Mouse (Mus musculus) neutrophil, adult 59 days (primary cell): ENCODE data around the gene G6pdx. TPM values are rescaled to one million over a fixed set of nuclear protein-coding genes. Genes with fewer than 3 reads are reported as not detected.

Source experiments
- total RNA-seq, 2 experiments: library from RNA; stranded (reverse); gene quantifications; 1 replicate in 1 of 2; 2 replicates in 1 of 2; pipeline ENCODE4 v1.2.4; 2023

The G6pdx gene
- total RNA-seq: 100 to 1,000 TPM; 396 to 418 TPM

DNA sequence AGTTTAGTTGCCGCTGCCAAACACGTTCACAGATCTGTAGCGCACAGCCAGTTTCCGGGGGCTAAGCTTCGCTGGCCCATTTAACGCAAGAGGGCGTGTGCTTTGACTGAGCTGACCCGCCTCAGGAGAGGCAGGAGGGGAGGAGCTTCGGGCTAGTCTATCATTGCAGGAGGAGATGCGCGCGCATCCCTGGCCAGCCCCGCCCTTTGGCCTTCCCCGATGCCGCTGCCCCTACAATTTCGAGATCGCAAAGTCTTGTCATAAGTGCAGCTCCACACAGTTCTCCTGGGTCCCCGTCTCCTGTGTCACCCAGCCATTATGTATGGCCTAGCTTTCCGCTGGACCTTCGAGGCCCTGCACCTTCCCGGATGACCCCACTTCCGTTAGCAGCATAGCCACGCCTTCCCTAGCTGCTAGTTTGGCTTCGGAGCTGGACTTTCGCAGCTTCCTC is at the start of gene G6pdx:
G6pdx (minus strand) TSS at position 369 of the 451 bp plus-strand sequence.

DNA sequence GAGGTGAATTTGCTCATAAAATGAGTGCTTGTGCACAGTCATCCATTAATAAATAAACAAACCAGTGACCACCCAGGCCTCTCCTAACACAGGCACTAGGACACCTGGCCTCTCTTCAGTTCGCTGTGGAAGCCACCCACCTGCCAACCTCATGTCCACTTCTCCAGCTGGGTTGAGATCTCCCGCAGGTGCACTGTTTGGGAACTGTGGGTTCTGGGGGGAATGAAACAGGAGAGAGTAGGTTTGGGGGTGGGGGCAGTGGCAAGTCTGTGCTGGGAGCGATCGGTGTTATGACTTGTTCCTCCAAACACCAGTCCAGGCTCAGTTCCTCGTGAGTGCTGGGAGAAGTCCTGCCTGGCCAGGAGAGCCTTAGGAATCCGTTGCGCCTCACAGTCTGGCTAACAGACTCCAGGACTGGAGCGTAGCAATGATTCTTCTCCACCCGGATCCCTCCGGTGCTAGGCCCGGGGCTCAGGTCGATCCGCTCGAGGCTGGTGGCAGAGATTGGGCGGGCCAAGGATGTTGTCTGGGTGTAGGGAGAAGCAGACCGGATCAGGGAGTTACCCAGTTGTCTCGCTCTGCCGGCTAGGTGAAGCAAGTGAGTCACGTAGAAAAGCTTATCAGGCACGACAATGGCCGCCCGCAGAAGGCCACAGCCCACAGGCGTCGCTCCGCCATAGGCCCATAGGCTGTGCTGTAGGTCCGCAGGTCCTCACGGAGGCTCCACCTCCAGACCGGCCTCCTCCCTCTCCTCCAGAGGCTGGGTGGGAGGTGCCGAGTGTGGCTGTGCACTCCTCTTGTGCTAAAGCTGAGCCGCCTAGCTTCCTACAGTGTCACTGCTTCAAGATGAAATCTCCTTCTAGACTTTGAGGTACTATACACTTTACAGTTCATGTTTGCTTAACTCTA is 36.2 kb downstream of the G6pdx start, which contains the start of the genes Fam3a and Ikbkg:
Fam3a (minus strand) TSS at position 738 of the 909 bp plus-strand sequence.
Ikbkg (plus strand) TSS at position 756 of the 909 bp plus-strand sequence.

DNA sequence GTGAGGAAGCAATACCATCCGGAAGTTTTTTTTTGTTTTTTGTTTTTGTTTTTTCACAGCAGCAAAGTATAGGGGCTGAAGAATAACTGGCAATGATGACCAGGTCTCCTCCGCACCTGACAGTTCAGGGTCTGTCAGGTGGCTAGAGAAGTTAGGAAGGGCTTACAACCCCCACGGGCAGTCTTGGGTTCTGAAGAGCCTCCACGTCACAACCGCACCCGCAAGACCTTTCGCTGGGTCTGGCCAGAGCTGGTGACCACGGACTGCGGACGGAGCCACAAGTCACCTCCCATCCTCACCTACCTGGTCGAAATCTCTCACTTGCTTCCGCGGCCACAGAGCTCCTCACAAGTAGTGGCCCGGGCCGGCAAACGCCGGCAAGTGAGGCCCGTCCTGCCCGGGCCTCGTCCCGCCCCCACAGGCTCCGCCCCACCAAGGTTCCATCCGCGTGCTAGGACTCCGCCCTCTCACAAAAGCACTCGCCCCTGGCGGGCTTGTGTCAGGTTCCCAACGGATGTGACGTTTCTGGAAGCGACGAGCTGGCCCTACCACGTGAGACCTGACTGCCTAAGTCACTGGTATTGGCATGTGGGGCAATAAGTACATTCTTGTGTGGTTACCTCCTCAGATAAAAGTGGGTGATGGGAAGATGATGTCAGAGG is 56.0 kb downstream of the G6pdx start, which contains the start of the genes Ubl4a and Slc10a3:
Ubl4a (minus strand) TSS at position 331 of the 662 bp plus-strand sequence.
Slc10a3 (minus strand) TSS at position 462 of the 662 bp plus-strand sequence.

Other genes starting within 250 kb of the G6pdx start
- 1,000 to 10,000 TPM; 1,644 to 1,676 TPM for gene Flna, start 179.4 kb downstream of the G6pdx start, total RNA-seq
- 10 to 100 TPM; 53.8 to 54.0 TPM for gene Emd, start 174.5 kb downstream of the G6pdx start, total RNA-seq
- gene Rpl10, start 158.4 kb downstream of the G6pdx start, total RNA-seq: 100 to 1,000 TPM; 337 to 345 TPM
- gene Taz, start 147.3 kb downstream of the G6pdx start, total RNA-seq: 10 to 100 TPM; 43.2 to 51.7 TPM
- gene Dnase1l1, start 146.9 kb downstream of the G6pdx start, total RNA-seq: 10 to 100 TPM; 27.9 to 33.7 TPM
- gene Atp6ap1, start 132.1 kb downstream of the G6pdx start, total RNA-seq: 100 to 1,000 TPM; 179 to 189 TPM
- gene Gdi1, start 124.2 kb downstream of the G6pdx start, total RNA-seq: 100 to 1,000 TPM; 194 to 246 TPM
- gene Fam50a, start 116.2 kb downstream of the G6pdx start, total RNA-seq: 10 to 100 TPM; 40.4 to 45.3 TPM
- gene Plxna3, start 100.1 kb downstream of the G6pdx start, total RNA-seq: under 1 TPM; 0.38 to 0.90 TPM
- gene Lage3, start 75.6 kb downstream of the G6pdx start, total RNA-seq: 10 to 100 TPM; 20.4 to 28.5 TPM
- gene Ubl4a, start 56.0 kb downstream of the G6pdx start, total RNA-seq: 10 to 100 TPM; 20.0 to 27.4 TPM
- 10 to 100 TPM; 17.6 to 19.3 TPM for gene Slc10a3, start 55.8 kb downstream of the G6pdx start, total RNA-seq
- gene Fam3a, start 35.9 kb downstream of the G6pdx start, total RNA-seq: 10 to 100 TPM; 10.4 to 12.5 TPM
- gene Ikbkg, start 35.9 kb downstream of the G6pdx start, total RNA-seq: 10 to 100 TPM; 27.9 to 32.9 TPM
- not detected for gene Gm6880, start 52.2 kb upstream of the G6pdx start, total RNA-seq
- gene Olfr1326-ps1, start 145.7 kb upstream of the G6pdx start, total RNA-seq: not detected
- not detected for gene Olfr1325, start 163.5 kb upstream of the G6pdx start, total RNA-seq
- not detected for gene Gm5640, start 216.4 kb upstream of the G6pdx start, total RNA-seq